Mouse (Mus musculus) thymus, postnatal 0 days (tissue): ENCODE measurements around the gene Fig4. TPM values are rescaled to one million over a fixed set of nuclear protein-coding genes. Genes with fewer than 3 reads are reported as not detected.

Source experiments
- DNase-seq: peaks from one replicate; pipeline ENCODE4 v3.0.0-alpha.2; 2015; ENCODE audit warnings: low spot score
- polyA plus RNA-seq: library from polyadenylated mRNA; unstranded; fragments of >200 nt; fragmentation: Nextera tagmentation; extraction: Ambion mirVana; gene quantifications from 2 replicates; pipeline ENCODE4 v1.2.1, GENCODE M21; 2015

The Fig4 gene
- polyA plus RNA-seq, 1 experiment from 2014 or later: 29.4 TPM

DNA sequence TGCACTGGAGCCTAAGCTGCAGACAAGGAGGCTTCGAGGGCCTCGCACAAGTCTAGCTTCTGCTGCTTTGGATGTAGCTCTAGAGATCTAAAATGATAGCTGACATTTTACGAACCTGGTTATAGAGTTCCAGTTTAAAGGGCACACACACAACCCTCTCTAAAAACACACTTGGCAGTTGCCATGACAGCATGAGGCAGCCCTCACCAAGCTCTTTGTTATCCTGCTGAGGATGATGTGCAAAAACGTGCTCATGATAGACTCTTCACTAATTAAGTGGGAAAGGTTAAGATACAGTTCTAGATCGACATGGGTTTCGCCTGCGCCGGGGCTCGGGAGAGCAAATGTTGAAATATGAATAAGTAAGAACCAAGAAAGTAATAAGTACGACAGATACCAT, 84.2 kb downstream of the Fig4 start:
- no peak for DNase-seq

GRCm38 (mm10) chr10:41214083-41214482, 89.0 kb downstream of the Fig4 start:
- DNase-seq: no peak

- no peak for DNase-seq
These were observed 93.5 kb downstream of the Fig4 start for GRCm38 (mm10) chr10:41209538-41209937.

GRCm38 (mm10) chr10:41208860-41209377, 94.1 kb downstream of the Fig4 start:
- no peak for DNase-seq

- DNase-seq: no peak
These were observed 97.4 kb downstream of the Fig4 start for GRCm38 (mm10) chr10:41205647-41206046.

DNA sequence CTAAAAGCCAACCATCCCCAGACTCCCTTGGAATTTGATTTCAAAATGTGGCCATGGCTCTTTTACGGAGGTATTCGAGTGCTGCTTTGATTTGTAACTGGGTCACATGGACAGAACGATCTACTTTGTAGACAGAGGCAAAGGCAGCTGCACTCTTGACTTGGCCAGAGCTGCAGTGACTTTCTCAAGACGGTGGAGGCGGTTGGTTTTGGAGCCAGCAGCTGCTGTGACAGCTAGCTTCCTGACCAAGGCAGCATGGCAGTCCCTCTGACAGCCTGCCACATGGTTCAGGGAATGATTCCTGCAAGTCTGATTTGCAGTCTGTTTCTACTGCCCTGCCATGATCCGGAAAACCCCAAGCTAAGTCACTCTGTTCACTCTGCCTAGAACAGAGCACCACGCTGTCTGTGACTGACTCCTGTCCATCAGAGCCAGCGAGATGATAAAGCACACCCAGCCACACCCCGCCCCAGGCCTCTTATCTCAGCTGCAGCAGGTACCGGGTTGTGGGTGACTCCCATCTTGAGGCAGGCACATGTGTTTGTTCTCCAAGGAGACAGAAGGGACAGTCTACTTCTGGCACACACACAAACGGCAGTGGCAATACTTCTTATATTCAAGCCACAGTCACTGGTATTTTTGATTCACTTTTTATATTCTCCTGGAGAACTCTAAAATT, 98.3 kb downstream of the Fig4 start:
- DNase-seq: no peak

- no peak for DNase-seq
These were observed 98.9 kb downstream of the Fig4 start for GRCm38 (mm10) chr10:41204191-41204590.

DNA sequence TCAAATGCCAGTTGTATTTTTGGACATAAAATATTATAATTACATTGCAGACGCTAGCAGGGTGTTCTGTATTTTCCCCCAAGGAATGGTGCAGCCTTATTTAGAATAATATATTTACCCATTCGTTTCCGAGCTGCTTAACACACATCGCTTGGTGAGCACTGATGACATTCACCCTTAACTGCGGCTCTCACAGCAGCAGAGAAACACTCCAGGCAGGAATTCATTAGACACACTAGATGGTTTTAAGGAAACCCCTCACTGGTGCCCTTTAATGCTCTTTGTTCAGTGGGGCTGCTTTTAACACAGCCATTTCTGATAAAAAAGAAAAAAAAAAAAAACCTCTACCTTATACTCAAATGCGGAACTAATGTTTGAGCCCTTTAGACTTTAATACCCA, 104.3 kb downstream of the Fig4 start:
- no peak for DNase-seq

DNA sequence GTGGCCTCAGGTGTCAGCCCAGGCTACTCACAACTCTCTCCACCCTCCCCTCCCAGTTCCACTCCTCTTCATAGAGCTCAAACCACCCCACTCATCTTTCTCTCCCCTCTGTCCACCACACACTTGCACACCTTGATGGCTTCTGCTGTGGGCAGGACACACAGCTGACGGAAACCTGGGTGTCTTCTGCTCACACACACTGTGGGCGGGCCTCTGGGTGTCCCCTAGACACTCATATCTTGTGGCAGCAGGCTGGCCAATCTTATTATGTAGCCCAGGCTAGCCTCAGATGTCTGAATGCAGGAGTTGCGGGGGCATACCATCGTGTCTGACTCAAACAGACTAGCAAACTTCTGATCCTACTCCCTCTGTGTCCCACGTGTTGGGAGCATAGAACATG, 105.3 kb downstream of the Fig4 start:
- DNase-seq: no peak

- DNase-seq: no peak
These were observed 106.8 kb downstream of the Fig4 start for GRCm38 (mm10) chr10:41196295-41196694.

DNA sequence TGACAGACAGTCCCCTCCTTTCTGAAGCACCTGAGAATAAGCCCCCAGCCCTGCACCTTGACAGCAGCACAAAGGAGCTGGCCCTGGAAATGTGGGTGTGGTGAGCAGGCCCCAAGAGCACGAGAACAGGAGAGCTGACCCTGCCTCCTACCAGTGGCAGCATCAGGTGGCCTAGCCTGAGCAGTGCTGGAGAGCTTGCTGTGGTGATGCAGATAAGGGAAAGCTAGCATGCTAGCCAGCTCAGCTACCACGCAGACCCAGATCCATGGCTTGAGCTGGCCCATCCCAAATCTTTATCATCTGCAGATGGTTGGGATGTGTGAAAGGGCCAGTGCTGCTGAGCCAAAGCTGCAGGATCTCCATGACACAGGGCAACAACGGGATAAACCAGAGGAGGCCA, 113.7 kb downstream of the Fig4 start:
- no peak for DNase-seq

DNA sequence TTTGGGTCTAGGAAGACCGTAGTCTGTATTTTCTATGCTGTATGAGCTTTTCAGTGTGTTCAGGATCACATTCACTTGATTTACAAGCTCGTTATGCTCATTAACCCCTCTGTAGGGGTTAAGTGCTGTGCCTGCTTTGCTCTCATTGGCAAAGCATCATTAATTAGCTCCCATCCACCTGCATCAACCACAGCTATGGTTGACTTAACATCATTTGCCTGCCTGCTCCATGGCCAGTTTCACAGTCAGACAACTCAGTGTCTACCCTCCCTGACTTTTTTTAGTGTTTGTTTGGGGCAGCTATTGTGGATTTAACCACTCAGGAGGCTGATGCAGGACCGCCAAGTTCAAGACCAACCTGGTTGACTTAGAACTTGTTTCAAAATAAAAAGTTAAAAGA, 119.1 kb downstream of the Fig4 start:
- DNase-seq: no peak

DNA sequence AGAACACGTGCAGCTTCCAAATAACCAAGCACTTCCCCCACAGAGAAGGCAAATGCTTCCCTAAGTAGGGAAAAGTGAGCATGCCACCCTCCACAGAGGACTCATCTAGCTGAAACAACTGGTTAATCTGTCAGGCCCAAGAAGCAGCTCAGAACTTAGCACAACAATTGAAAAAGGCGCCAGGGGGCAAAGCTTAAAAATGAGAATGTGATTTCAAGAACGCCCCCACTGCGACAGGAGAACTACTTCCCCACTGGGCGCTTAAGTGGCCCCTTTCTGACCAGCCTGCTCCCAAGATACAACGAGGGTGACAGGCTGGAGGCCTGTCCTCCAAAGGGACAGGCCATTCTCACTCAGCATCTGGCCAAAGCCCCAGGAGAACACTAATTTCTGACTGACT, 120.4 kb downstream of the Fig4 start:
- no peak for DNase-seq

DNA sequence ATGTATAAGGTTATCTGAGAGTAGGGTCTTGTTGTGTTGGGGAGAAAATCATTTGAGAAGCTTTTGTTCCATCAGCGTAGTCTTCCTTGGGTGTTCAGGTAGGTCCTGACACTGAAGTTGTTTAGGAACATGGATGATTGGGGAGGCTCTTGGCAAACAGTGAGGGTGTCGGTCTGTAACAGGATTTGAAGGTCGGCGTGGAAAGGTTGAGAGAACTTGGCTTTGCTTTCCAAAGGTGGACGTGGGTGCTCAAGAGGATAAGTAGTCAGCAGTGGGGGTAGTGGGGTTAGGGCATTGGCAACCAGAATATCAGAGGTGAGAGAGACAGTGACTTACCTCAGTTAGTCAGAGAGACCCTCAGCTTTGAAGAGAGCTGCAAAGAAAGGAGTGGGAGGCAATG, 136.9 kb downstream of the Fig4 start:
- DNase-seq: no peak

DNA sequence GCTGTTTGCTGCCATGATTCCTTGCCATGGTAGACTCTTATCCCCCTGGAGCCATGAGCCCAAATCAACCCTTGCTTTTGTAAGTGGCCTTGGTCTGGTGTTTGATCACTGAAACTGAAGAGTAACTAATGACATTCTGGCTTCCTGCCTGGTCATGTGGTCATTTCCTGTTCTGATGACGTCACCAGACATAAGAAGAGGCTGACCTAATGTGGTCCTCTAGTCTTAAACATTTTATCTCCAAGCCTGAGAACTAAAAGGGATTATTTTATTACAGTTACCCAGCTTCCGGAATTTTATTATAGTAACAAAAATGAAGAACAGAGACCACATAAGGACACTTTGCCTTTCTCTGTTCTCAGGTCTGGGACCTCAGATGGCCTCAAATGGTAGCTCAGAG, 140.0 kb downstream of the Fig4 start:
- DNase-seq: no peak

GRCm38 (mm10) chr10:41157296-41157695, 145.8 kb downstream of the Fig4 start:
- no peak for DNase-seq

GRCm38 (mm10) chr10:41156693-41157092, 146.4 kb downstream of the Fig4 start:
- DNase-seq: no peak

DNA sequence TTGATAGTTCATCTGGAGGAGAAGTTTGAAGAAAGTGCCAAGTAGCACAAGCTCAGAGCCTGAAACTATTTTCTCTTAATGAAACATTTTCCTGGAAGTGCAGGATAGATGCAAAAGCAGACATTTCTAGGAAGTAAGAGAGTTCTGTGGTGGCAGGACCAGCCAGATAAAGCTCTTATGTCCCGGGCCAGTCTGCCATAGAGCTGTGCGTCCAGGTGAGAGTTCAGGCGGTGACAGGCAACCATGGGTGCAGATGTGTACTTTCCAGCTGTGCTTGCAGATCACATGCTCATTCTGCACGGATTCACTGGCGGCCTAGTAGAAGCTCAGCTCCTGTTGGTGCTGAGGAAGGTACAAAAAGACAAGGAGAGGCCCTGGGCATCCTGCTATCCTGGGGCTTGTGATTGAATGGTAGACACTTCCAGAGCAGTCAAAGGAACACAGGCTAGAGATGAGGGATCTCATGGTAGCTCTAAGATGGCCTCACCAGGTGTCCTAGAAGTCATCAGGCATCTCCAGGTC, 149.8 kb downstream of the Fig4 start:
- DNase-seq: no peak

DNA sequence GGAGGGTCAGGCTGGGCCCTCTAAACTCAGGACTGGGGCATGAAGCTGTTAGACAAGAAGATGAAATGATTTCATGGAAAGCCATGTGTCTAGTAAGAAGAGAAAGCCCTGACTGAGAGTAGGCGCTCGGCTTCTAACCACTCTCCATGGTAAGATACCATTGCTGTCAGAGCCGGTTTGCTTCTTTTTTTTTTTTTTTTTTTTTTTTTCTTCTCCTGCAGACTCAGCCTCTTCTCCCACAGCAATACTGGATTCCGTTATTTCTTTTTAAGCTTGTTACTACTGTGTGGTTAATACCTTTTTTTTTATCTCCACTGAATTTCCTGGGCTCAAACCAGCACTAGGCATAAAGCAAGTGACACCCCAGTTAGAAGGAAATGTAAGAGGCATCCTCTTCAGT, 151.2 kb downstream of the Fig4 start:
- no peak for DNase-seq

GRCm38 (mm10) chr10:41151441-41151840, 151.6 kb downstream of the Fig4 start:
- no peak for DNase-seq

GRCm38 (mm10) chr10:41151021-41151420, 152.0 kb downstream of the Fig4 start:
- no peak for DNase-seq

- no peak for DNase-seq
These were observed 152.6 kb downstream of the Fig4 start for GRCm38 (mm10) chr10:41150496-41150895.

DNA sequence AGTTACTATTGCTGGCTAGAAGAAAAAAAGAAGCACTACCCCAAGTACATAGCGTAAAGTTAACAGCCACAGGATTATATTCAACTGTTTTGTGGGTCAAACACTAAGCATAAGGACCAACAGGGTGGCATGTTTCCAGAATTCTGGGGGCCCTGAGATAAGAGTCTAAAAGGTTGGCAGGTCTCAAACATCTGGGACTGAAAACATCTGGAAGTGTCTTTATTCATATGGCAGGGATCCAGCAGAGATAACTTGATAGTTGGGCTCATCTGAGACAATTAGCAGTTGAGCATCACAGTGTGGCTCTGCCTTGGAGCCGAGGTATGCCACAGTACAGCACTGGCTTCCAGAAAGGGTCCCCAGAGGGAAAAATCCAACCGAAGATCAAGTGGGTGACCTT, 153.8 kb downstream of the Fig4 start:
- no peak for DNase-seq
